Mouse (Mus musculus) megakaryocyte, adult 5-6 weeks (primary cell): Measurements from ENCODE around the gene Triobp. TPM values are rescaled to one million over a fixed set of nuclear protein-coding genes. Genes with fewer than 3 reads are reported as not detected.

Source experiments
- ATAC-seq: 2 replicates; pipeline ENCODE4 v1.8.0; 2016; ENCODE audit warnings: mild to moderate bottlenecking, inconsistent platforms; ENCODE audit not compliant: poor library complexity, severe bottlenecking
- total RNA-seq, 2 experiments: library from RNA; stranded (forward) in 1 of 2; stranded (reverse) in 1 of 2; fragments of 153-499, 151-499 nt in 1 of 2; fragments of 221-1000, 200-1000 nt in 1 of 2; gene quantifications; 2 replicates each; pipeline versions ENCODE4 v1.2.3 to v1.2.4; 2015 to 2017

The Triobp gene
- total RNA-seq, 2 experiments from 2014 or later = 36.6 to 106 TPM

GRCm38 (mm10) chr15:78925129-78925528, 22.4 kb upstream of the Triobp start:
- no peak for ATAC-seq

- peak; percentile 56 for ATAC-seq
These were observed 21.3 kb upstream of the Triobp start, which contains the start of gene Lgals1 for GRCm38 (mm10) chr15:78926021-78926919. Gene Lgals1 (plus strand): TSS chr15:78926725.

GRCm38 (mm10) chr15:78927021-78927787, 20.3 kb upstream of the Triobp start:
- ATAC-seq = no peak

GRCm38 (mm10) chr15:78927788-78928457, 19.6 kb upstream of the Triobp start:
- peak; percentile 66 for ATAC-seq

GRCm38 (mm10) chr15:78928539-78928938, 19.0 kb upstream of the Triobp start:
- no peak for ATAC-seq

- no peak for ATAC-seq
These were observed 17.3 kb upstream of the Triobp start for GRCm38 (mm10) chr15:78930192-78930706.

- no peak for ATAC-seq
These were observed 16.6 kb upstream of the Triobp start for GRCm38 (mm10) chr15:78930801-78931426.

GRCm38 (mm10) chr15:78931577-78931976, 15.9 kb upstream of the Triobp start:
- ATAC-seq = peak; percentile 55

- ATAC-seq = peak; percentile 89
These were observed 12.7 kb upstream of the Triobp start, which contains the start of gene Nol12 for GRCm38 (mm10) chr15:78934784-78935320. Gene Nol12 (plus strand): TSS chr15:78934933.

- ATAC-seq = no peak
These were observed 11.1 kb upstream of the Triobp start for GRCm38 (mm10) chr15:78936403-78936802.

- ATAC-seq = no peak
These were observed 10.2 kb upstream of the Triobp start for GRCm38 (mm10) chr15:78937311-78937710.

- no peak for ATAC-seq
These were observed 9.6 kb upstream of the Triobp start for GRCm38 (mm10) chr15:78937963-78938362.

GRCm38 (mm10) chr15:78940325-78940724, 7.2 kb upstream of the Triobp start:
- no peak for ATAC-seq

- ATAC-seq = peak; percentile 65
These were observed 4.9 kb upstream of the Triobp start for GRCm38 (mm10) chr15:78942663-78943062.

- no peak for ATAC-seq
These were observed 1.3 kb upstream of the Triobp start for GRCm38 (mm10) chr15:78946232-78946631.

- no peak for ATAC-seq
These were observed 715 bp downstream of the Triobp start for GRCm38 (mm10) chr15:78948152-78948725.

GRCm38 (mm10) chr15:78948883-78949282, 1.4 kb downstream of the Triobp start:
- ATAC-seq = no peak

- ATAC-seq = no peak
These were observed 8.1 kb downstream of the Triobp start for GRCm38 (mm10) chr15:78955663-78956062.

- no peak for ATAC-seq
These were observed 8.8 kb downstream of the Triobp start for GRCm38 (mm10) chr15:78956351-78956750.

GRCm38 (mm10) chr15:78957021-78957420, 9.5 kb downstream of the Triobp start:
- no peak for ATAC-seq
